Mouse (Mus musculus) midbrain, embryonic 12.5 days (tissue): ENCODE measurements around the gene Rnf151. TPM values are rescaled to one million over a fixed set of nuclear protein-coding genes. Genes with fewer than 3 reads are reported as not detected.

Source experiments
- ATAC-seq: fragments of 200-750 bp; cut with Nextera tagmentation; 2 replicates; pipeline ENCODE4 v1.8.0; 2017; ENCODE audit warnings: low read depth, moderate TSS enrichment, moderate library complexity; ENCODE audit not compliant: low FRiP score
- H3K27ac ChIP-seq: fragments of 300-500 bp; sonication (generic); replicated peaks from 2 replicates; pipeline ENCODE4 v1.5.1; 2016; ENCODE audit warnings: mild to moderate bottlenecking
- H3K27me3 ChIP-seq: fragments of 300-500 bp; sonication (generic); 2 replicates; pipeline ENCODE4 v1.6.1; 2016; ENCODE audit warnings: mild to moderate bottlenecking
- H3K36me3 ChIP-seq: fragments of 300-500 bp; sonication (generic); 2 replicates; pipeline ENCODE4 v1.6.1; 2016
- H3K4me1 ChIP-seq: fragments of 300-500 bp; sonication (generic); 2 replicates; pipeline ENCODE4 v1.6.1; 2016
- H3K4me2 ChIP-seq: fragments of 300-500 bp; sonication (generic); replicated peaks from 2 replicates; pipeline ENCODE4 v1.6.1; 2016; ENCODE audit warnings: mild to moderate bottlenecking, moderate library complexity
- H3K4me3 ChIP-seq: fragments of 300-500 bp; sonication (generic); 2 replicates; pipeline ENCODE4 v1.5.1; 2016; ENCODE audit warnings: mild to moderate bottlenecking
- H3K9ac ChIP-seq: fragments of 300-500 bp; sonication (generic); replicated peaks from 2 replicates; pipeline ENCODE4 v1.6.1; 2016; ENCODE audit warnings: mild to moderate bottlenecking, moderate library complexity
- H3K9me3 ChIP-seq: fragments of 300-500 bp; sonication (generic); 2 replicates; pipeline ENCODE4 v1.6.1; 2016; ENCODE audit warnings: mild to moderate bottlenecking
- WGBS: fragments of 180-500 bp; shearing (Covaris S2); methylation state at CpG from one replicate; pipeline ENCODE4 v1.1.7; 2016; 5-methylcytosine and 5-hydroxymethylcytosine counted together
- polyA plus RNA-seq: library from polyadenylated mRNA; unstranded; fragments of >200 nt; fragmentation: Nextera tagmentation; extraction: Ambion mirVana; gene quantifications from 2 replicates; pipeline ENCODE4 v1.2.1, GENCODE M21; 2016

Gene Rnf151
- 0.24 TPM in 1 of 2 replicates, not detected in the other for polyA plus RNA-seq

DNA sequence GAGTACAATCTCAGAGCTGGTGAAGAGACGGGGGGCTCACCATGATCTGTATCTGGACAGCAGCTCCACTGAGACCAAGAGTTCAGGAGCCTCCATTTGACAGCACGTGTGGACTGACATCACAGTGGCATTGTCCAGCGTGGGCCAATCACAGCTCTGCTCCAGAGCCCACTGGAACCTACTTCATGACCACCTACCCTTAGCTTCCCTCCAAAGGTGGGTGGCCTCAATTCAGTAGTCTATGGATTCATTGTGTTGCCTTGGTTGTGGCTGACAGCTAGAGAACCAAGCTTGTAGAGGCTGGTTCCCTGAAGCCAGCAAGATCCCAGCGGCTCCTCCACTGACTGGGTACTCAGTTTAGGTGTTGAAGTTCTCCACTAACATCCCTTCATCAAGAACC is at the start of gene Rnf151, which contains the start of gene Rps2:
Gene Rnf151 (minus strand): TSS at position 121 of the 400 bp plus-strand sequence.
Gene Rps2 (plus strand): TSS at position 174 of the 400 bp plus-strand sequence.
- peaks cover 26% of the 10 kb centered on the region for H3K4me1 ChIP-seq
- H3K9ac ChIP-seq, result 0 out of 2 replicates have a peak within 1 kb of the TSS, but pooled peaks have one; percentile 81
- peak within 1 kb of the TSS; percentile 81 for H3K4me2 ChIP-seq
- no peak for ATAC-seq
- peak within 1 kb of the TSS; percentile 67 for H3K4me3 ChIP-seq
- H3K27ac ChIP-seq, result no peak within 1 kb of the TSS
- no peaks in the 10 kb centered on the region for H3K27me3 ChIP-seq
- WGBS, result 80% methylated on average over 4 of the region's 4 CpGs
- H3K9me3 ChIP-seq, result no peaks in the 10 kb centered on the region
- peaks cover 27% of the 10 kb centered on the region for H3K36me3 ChIP-seq

DNA sequence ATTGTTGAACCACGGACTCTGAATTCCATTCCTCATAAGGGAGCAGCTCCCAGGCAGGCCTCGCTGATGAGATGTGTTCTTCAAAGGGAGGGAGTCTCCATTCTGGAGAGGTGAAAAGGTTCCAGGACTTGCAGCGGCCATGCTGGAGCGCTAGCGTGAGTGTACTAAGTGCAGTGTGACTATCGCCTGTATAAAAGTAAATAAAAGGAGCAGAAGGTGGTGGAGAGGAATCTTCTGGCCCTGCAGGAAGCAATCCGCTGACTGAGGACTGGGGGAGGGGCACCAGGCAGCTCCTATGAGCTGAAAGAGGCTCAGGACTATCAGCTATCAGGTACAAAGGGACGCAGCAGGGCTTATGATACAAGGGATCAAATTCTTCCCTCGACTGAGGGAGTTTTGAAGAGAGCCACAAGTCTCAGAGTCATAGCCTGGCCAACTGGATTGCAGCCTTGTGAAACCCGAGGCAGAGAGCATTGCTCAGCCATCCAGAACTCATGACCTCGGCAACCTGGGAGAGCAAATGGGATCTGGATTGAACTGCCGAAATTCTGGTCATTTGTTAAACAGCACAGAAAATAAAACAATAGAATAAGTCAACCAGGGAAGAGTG is 48.5 kb upstream of the Rnf151 start:
- H3K27ac ChIP-seq, result no peak overlapping the region
- H3K9ac ChIP-seq, result no peak overlapping the region

DNA sequence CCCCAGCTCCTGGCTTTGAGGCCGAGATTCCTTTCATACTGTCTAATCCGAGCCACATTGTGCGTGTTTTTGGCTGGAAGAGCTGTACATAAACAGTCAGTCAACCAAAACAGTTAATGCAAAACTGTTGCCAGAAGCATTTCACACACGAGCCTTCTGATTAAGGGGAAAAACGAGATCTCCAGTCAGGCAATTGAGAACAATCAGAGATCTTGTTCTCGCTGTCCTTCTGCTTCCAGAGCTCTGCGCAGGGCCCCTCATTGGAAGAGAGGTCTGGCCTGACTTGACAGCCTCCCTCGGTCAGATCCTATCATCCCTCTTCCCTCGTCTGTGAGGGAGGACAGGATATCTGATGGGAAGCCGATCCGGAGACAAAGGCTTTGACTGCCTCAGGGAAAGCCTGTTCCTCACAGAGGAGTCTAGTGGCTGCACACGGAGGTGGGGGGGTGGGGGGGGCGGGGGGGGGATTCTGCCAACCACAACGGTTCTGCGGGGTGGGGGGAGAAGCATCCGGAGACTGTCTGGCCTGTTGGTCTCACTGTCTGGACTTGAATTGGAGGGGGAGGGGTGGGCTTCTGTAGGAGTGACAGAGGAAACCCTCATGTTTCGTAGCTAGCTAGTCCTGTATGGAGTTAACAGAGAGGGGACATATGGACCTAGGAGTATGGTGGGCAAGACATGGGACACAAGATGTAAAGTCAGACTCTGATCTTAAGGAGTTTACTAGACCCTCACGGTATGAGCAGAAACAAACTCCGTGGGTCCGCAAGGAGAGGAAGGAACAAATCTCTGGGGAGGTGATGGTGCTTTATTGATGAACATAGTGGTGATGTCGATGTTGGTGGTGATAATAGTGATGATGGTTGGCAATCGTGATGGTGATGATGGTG is 47.4 kb upstream of the Rnf151 start:
- 58% methylated on average over 21 of the region's 22 CpGs for WGBS
- 0 out of 2 replicates have a peak, but pooled peaks cover 3% of the 10 kb centered on the region for H3K4me1 ChIP-seq
- H3K4me2 ChIP-seq, result no peak overlapping the region
- no peak overlapping the region for H3K4me3 ChIP-seq
- ATAC-seq, result no peak
- H3K27ac ChIP-seq, result no peak overlapping the region; the same call in 1 of the 2 replicates
- H3K36me3 ChIP-seq, result no peaks in the 10 kb centered on the region
- peaks cover 13% of the 10 kb centered on the region; the same call in 1 of the 2 replicates for H3K27me3 ChIP-seq
- H3K9me3 ChIP-seq, result no peaks in the 10 kb centered on the region
- H3K9ac ChIP-seq, result no peak overlapping the region

More for the DNA sequence above, 48.5 kb upstream of the Rnf151 start:
- Histone ChIP-seq H3K36me3 (no peaks in the 10 kb centered on the region), H3K4me2 (no peak overlapping the region), H3K4me1 (0 out of 2 replicates have a peak, but pooled peaks cover 3% of the 10 kb centered on the region), H3K27me3 (peaks cover 9% of the 10 kb centered on the region; the same call in 1 of the 2 replicates), H3K4me3 (no peak overlapping the region), H3K9me3 (no peaks in the 10 kb centered on the region)
- 24% methylated on average over 12 of the region's 12 CpGs for WGBS
- no peak for ATAC-seq

DNA sequence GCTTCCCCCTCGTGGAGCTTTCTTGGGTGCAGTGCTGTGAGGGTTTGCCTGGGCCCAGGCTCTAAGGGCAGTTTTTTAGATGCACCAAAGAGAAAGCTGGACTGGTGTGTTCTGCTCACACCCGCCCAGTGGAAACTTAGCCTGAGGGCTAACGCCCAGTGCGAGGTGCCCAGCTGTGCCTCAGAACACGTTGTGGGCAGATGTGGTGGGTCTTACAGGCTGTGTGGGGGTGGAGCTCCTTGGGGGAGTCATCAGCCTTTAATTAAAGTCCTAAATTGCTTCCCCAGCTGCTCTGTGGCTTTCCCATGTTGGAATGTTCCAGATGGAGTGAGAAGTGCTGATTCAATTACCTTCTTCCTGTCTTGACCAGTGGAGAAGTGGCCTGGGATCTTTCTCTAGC is 43.3 kb upstream of the Rnf151 start:
- no peak overlapping the region for H3K4me2 ChIP-seq
- WGBS, result 59% methylated on average over 5 of the region's 5 CpGs
- H3K4me1 ChIP-seq, result no peaks in the 10 kb centered on the region
- H3K4me3 ChIP-seq, result no peak overlapping the region
- no peaks in the 10 kb centered on the region for H3K9me3 ChIP-seq
- H3K27ac ChIP-seq, result no peak overlapping the region
- H3K27me3 ChIP-seq, result peaks cover 20% of the 10 kb centered on the region
- H3K9ac ChIP-seq, result no peak overlapping the region
- ATAC-seq, result no peak
- H3K36me3 ChIP-seq, result no peaks in the 10 kb centered on the region

DNA sequence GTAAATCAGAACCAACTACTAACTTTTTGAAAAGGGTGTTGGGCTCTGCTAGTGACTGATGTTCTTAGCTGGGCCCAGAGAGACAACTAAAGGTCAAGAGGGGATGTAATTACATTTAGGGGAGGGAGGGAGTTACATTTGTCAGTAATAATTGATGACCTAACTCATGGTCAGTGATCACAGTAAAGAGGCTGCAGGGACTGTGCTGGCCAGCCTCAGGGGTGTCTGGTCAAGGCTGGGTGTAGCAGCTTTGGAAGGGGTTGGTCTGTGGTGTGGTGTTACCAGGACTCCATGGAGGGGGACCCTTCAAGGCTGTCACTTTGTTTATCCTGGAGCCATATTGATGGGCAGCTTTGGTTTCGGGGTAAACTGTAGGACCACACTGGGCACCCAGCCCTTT is 39.5 kb upstream of the Rnf151 start:
- Histone ChIP-seq H3K4me1 (peaks cover 10% of the 10 kb centered on the region), H3K27me3 (peaks cover 57% of the 10 kb centered on the region), H3K9ac (no peak overlapping the region), H3K9me3 (no peaks in the 10 kb centered on the region), H3K27ac (no peak overlapping the region), H3K4me2 (no peak overlapping the region), H3K36me3 (no peaks in the 10 kb centered on the region), H3K4me3 (no peak overlapping the region)
- ATAC-seq, result no peak
- 94% methylated on average over 1 of the region's 1 CpGs for WGBS

DNA sequence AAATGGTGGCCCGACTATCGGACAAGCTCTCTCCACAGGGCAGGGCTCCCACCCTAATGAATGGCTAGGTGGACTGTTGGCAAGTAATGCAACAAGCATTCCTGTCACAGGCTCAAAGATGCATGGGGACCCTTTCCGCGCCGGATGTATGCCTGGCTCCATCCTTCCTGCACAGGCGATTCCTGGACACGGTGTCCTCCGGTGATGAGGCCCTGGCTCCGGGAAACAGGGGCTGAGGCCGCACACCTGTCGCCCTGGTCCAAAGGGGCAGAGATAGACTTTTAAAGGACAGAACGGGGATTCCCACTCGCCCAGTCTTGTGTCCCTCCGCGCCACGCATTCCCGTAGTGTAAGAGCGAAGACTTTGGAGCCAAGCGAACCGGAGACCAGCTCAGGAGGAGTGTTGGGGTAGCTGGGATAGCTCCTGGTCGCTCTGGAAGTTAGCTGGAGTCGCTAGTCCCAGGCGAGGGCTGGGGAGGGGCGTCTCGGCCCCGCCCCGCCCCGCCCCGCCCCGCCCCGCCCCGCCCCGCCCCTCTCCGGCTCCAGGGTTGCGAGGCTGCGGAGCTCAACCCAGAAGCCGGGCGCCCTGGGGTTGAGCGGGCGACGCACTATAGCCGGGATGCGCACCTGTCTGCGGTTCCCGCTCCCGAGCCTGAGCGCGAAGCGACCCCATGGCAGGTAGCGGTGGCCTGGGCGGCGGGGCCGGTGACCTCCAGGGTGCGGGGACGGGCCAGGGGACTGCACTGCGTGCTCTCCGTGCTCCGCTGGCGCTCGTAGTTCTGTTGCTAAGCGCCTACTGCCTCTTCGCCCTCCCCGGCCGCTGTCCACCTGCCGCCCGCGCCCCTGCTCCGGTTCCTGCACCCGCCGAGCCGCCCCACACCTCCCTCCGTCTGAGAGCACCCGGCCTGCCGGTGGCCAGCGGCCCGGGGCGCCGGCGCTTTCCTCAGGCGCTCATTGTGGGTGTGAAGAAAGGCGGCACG is 34.8 kb upstream of the Rnf151 start, which contains the start of gene Hs3st6:
Gene Hs3st6 (plus strand): TSS at position 574 of the 980 bp plus-strand sequence.
- 1% methylated on average over 58 of the region's 82 CpGs for WGBS

DNA sequence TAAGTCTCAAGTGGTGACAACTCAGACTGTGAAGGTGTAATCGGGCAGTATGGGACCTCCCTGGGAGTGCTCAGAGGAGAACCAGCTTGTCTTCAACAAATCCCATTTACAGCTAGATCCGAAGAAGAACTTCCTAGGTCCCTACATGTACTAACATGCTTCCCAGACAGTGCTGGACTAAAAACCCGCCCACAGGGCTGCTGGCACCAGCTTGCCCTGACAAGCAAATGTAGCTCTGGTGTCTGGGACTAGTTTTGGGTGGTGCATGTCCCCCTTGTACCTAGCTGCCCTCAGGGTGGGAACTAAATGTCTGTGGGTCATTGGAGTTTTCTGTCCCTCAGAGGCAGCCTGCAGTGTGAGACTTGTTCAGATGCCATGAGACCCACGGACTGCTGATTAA is 33.7 kb upstream of the Rnf151 start:
- H3K27me3 ChIP-seq, result peaks cover 86% of the 10 kb centered on the region
- H3K4me2 ChIP-seq, result no peak overlapping the region
- WGBS, result 21% methylated on average over 4 of the region's 4 CpGs

More for the DNA sequence above, 34.8 kb upstream of the Rnf151 start, which contains the start of gene Hs3st6:
- Histone ChIP-seq H3K4me3 (peak within 1 kb of the TSS; percentile 55), H3K9ac (peak within 1 kb of the TSS; percentile 47), H3K9me3 (no peaks in the 10 kb centered on the region), H3K27me3 (peaks cover 82% of the 10 kb centered on the region), H3K4me2 (peak within 1 kb of the TSS; percentile 96), H3K36me3 (no peaks in the 10 kb centered on the region), H3K4me1 (peaks cover 14% of the 10 kb centered on the region), H3K27ac (no peak within 1 kb of the TSS)
- peak; percentile 75 for ATAC-seq

DNA sequence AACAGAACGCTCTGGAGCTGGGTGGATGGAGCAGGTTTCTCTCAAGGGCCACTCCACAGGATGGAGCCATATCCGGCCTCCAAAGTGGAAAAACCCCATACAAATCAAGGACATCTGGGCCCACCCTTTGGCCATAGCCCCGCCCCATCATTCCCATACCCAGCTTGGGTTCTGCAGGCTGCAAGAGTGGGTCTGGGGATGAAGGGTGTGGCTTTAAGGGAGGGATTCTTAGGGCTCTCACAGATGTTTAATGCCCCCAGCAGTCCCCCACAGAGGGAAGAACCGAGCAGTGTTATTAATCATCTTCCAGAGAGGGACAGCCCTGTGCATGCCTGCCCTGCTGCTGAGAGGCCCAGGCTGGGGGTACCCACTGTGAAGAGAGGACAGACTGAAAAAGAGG is 29.1 kb upstream of the Rnf151 start:
- no peak overlapping the region for H3K9ac ChIP-seq
- WGBS, result 41% methylated on average over 4 of the region's 4 CpGs
- no peak for ATAC-seq
- H3K4me1 ChIP-seq, result no peaks in the 10 kb centered on the region; the same call in 1 of the 2 replicates
- H3K4me3 ChIP-seq, result no peak overlapping the region
- H3K9me3 ChIP-seq, result no peaks in the 10 kb centered on the region
- no peaks in the 10 kb centered on the region for H3K36me3 ChIP-seq
- peaks cover 48% of the 10 kb centered on the region for H3K27me3 ChIP-seq
- no peak overlapping the region for H3K4me2 ChIP-seq
- no peak overlapping the region for H3K27ac ChIP-seq

More for the DNA sequence above, 33.7 kb upstream of the Rnf151 start:
- no peak overlapping the region for H3K9ac ChIP-seq
- no peaks in the 10 kb centered on the region for H3K36me3 ChIP-seq
- no peak overlapping the region for H3K27ac ChIP-seq
- H3K4me3 ChIP-seq, result no peak overlapping the region
- ATAC-seq, result no peak
- H3K9me3 ChIP-seq, result no peaks in the 10 kb centered on the region
- peaks cover 14% of the 10 kb centered on the region for H3K4me1 ChIP-seq

DNA sequence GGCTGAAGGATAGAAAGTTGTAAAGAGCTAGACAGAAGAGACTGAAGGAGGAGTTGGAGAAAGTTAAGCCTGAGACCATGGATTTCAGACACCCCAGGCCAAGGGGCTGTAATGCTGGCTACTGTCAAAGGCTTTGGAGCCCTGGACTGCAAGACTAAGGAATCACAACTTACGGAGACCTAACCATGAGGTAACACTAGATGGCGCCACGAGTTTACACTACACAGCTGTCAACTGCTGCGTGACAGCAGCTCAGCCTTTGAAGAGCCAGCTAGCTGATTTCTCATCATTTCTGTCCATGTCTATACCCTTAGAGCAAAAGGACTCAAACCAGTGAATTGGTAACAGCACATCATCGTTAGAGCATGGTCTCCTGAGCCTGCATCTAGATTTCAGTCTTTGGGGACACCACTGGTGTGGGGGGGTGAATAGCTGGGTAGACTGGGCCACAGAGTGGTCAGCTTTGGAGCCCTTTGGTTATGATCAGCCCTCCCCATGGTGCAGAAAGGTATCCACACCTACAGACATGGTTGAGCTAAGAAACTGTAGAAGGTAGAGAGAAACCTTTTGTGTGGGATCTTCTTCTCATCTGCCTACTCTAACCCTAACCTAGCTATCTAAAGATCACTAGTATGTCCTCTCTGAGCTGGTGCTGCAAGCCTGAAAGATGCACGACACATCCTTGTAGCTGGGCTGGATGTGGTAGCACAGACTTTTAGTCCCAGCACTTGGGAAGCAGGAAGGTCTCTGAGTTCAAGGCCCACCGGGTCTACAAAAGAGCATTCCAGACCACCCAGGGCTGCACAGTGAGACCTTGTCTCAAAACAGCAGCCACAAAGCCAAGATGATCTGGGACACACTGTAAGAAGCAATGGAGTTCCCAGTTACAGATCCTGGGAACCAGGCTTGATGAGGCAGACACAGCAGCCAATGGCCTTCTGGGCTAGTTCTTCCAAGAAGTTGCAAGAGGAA is 27.9 kb upstream of the Rnf151 start:
- Histone ChIP-seq H3K9ac (no peak overlapping the region), H3K27me3 (peaks cover 36% of the 10 kb centered on the region), H3K27ac (no peak overlapping the region), H3K36me3 (no peaks in the 10 kb centered on the region), H3K4me2 (no peak overlapping the region), H3K9me3 (no peaks in the 10 kb centered on the region), H3K4me3 (no peak overlapping the region), H3K4me1 (no peaks in the 10 kb centered on the region)
- peak; percentile 63 for ATAC-seq
- WGBS, result 19% methylated on average over 7 of the region's 7 CpGs

DNA sequence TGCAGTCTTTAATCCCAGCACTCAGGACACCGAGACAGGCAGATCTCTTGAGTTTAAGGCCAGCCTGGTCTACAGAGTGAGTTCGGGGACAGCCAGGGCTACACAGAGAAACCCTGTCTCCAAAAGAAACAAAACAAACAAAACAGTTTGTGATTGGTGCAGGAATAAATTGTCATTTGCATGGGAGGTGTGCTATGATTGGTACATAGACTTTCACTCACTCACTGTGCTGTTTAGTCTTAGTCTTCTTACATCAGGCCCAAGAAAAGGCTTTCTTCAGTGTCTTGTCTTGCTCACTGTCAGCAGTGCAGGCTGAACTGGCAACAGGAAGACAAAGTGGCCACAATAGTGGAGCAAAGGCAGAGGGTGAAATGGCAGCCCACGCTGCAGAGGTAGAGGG is 26.5 kb upstream of the Rnf151 start:
- 73% methylated on average over 3 of the region's 3 CpGs for WGBS

More for the DNA sequence above, 26.5 kb upstream of the Rnf151 start:
- peaks cover 23% of the 10 kb centered on the region for H3K27me3 ChIP-seq
- no peaks in the 10 kb centered on the region for H3K9me3 ChIP-seq
- no peak for ATAC-seq
- H3K4me2 ChIP-seq, result no peak overlapping the region
- peaks cover 4% of the 10 kb centered on the region; the same call in 1 of the 2 replicates for H3K36me3 ChIP-seq
- no peak overlapping the region for H3K27ac ChIP-seq
- H3K4me3 ChIP-seq, result no peak overlapping the region
- H3K4me1 ChIP-seq, result no peaks in the 10 kb centered on the region
- no peak overlapping the region for H3K9ac ChIP-seq
